Mouse (Mus musculus) myocyte (in vitro differentiated cells): ENCODE data around the gene Ppp1cc. TPM values are rescaled to one million over a fixed set of nuclear protein-coding genes. Genes with fewer than 3 reads are reported as not detected.
"Not testable (repeated sequence)": the region's sequence is repeated elsewhere in the genome, so short reads cannot be mapped to it uniquely, and the experiment has no call there.

Experiments
- H3K27me3 ChIP-seq: one replicate; pipeline ENCODE4 v1.6.1; 2011; ENCODE audit not compliant: control insufficient read depth, insufficient read depth, insufficient read length
- H3K36me3 ChIP-seq: one replicate; pipeline ENCODE4 v1.6.1; 2011; ENCODE audit not compliant: control insufficient read depth, insufficient read depth
- H3K4me2 ChIP-seq: one replicate; pipeline ENCODE4 v1.6.1; 2011; ENCODE audit warnings: low read depth, control low read depth
- H3K4me3 ChIP-seq: one replicate; pipeline ENCODE4 v1.5.1; 2011; ENCODE audit warnings: mild to moderate bottlenecking, control low read depth, moderate library complexity
- H3K79me2 ChIP-seq: one replicate; pipeline ENCODE4 v1.6.1; 2011; ENCODE audit not compliant: control insufficient read depth, insufficient read depth
- H3ac ChIP-seq: one replicate; pipeline ENCODE4 v1.6.1; 2011; ENCODE audit not compliant: control insufficient read depth, insufficient read length
- CEBPB ChIP-seq: IDR thresholded peaks from 2 replicates; pipeline ENCODE4 v1.6.1; 2011; ENCODE audit warnings: mild to moderate bottlenecking, moderate library complexity; ENCODE audit not compliant: poor library complexity, insufficient read depth, severe bottlenecking
- E2F4 ChIP-seq: IDR thresholded peaks from one replicate; pipeline ENCODE4 v1.6.1; 2011; ENCODE audit warnings: mild to moderate bottlenecking, control low read depth, moderate library complexity; ENCODE audit not compliant: insufficient read depth
- MAX ChIP-seq: IDR thresholded peaks from one replicate; pipeline ENCODE4 v1.6.1; 2011; ENCODE audit warnings: low read depth, mild to moderate bottlenecking, control low read depth
- MYOD1 ChIP-seq, 3 experiments: IDR thresholded peaks; one replicate each; pipeline ENCODE4 v1.6.1; 2011; ENCODE audit warnings: control low read depth in 2 of 3, low read depth in 2 of 3, mild to moderate bottlenecking in 2 of 3, moderate library complexity in 1 of 3; ENCODE audit not compliant: insufficient read length in 2 of 3, control insufficient read depth in 1 of 3
- MYOG ChIP-seq, 3 experiments: IDR thresholded peaks; one replicate each; pipeline ENCODE4 v1.6.1; 2011; ENCODE audit warnings: control low read depth in 2 of 3, low read depth in 2 of 3, mild to moderate bottlenecking in 2 of 3; ENCODE audit not compliant: insufficient read length in 2 of 3, control insufficient read depth in 1 of 3, insufficient read depth in 1 of 3
- POLR2A ChIP-seq: IDR thresholded peaks from one replicate; pipeline ENCODE4 v1.6.1; 2011; ENCODE audit warnings: low read depth, mild to moderate bottlenecking, control low read depth, moderate library complexity; ENCODE audit not compliant: insufficient read length
- POLR2AphosphoS2 ChIP-seq: IDR thresholded peaks from one replicate; pipeline ENCODE4 v1.6.1; 2011; ENCODE audit warnings: low read depth, control low read depth; ENCODE audit not compliant: insufficient read length
- REST ChIP-seq: IDR thresholded peaks from one replicate; pipeline ENCODE4 v1.6.1; 2011; ENCODE audit warnings: mild to moderate bottlenecking, control low read depth, moderate library complexity; ENCODE audit not compliant: insufficient read depth, insufficient read length
- SRF ChIP-seq: IDR thresholded peaks from one replicate; pipeline ENCODE4 v1.6.1; 2011; ENCODE audit warnings: low read depth; ENCODE audit not compliant: control insufficient read depth, insufficient read length
- TCF12 ChIP-seq: IDR thresholded peaks from one replicate; pipeline ENCODE4 v1.6.1; 2011; ENCODE audit warnings: mild to moderate bottlenecking, control low read depth; ENCODE audit not compliant: poor library complexity, insufficient read depth, severe bottlenecking
- TCF3 ChIP-seq: IDR thresholded peaks from one replicate; pipeline ENCODE4 v1.6.1; 2011; ENCODE audit warnings: low read depth, control low read depth; ENCODE audit not compliant: insufficient read length
- USF1 ChIP-seq: IDR thresholded peaks from one replicate; pipeline ENCODE4 v1.6.1; 2011; ENCODE audit warnings: low read depth, mild to moderate bottlenecking, control low read depth, moderate library complexity
- polyA plus RNA-seq: library from polyadenylated mRNA; unstranded; fragments of >200 nt; fragmentation: generic; extraction: Trizol; gene quantifications from one replicate; pipeline ENCODE4 v1.2.1, GENCODE M21; 2012; ENCODE audit warnings: missing spikeins

Ppp1cc gene
- polyA plus RNA-seq, 1 experiment: 136 TPM

DNA sequence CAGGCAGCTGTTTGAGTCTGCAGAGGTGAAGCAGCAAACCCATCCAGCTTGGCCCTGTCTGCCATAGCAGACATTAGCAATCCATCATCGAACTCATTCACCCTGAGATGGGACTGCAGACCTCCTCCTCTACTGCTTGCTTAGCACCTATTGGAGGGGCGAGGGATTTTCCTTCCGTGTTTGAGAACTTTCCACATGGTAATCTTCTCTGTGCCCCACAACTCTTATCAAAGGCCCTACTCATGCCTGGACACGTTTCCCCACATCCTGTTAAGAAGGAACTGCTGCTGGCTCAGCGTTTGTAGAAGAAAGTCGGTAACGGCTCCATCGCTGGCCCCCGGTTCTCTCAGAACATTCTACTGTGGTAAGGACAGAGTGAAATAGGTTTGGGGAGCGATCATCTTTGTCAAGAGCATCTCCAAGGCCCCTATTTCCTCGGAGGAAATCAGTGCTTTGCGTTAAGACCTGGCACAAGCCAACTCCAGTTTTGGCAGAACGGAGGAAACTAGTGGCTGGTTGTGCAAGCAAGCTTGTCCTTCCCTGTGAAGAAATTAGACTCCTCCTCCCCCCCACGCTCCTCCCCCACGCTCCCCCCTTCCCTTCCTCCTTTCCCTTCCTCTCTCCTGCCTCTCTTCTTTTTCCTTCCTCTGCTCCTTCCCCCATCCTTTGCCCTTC lies 12.6 kb upstream of the Ppp1cc start:
- Histone ChIP-seq H3K27me3 (no peaks in the 10 kb centered on the region), H3K4me2 (peak overlapping the region; percentile 69), H3K4me3 (no peak overlapping the region), H3K36me3 (no peaks in the 10 kb centered on the region), H3ac (no peak overlapping the region), H3K79me2 (no peaks in the 10 kb centered on the region)
- TF ChIP-seq POLR2AphosphoS2 (no peak), POLR2A (no peak), MYOG (IDR thresholded peaks at IDR 0.05; ENCODE audit: control insufficient read depth in 1 of 3, insufficient read depth in 1 of 3, insufficient read length in 2 of 3, low read depth in 2 of 3) (no peak), TCF12 (no peak), USF1 (no peak), REST (no peak), E2F4 (no peak)

- Histone ChIP-seq H3K27me3 (no peaks in the 10 kb centered on the region), H3K79me2 (no peaks in the 10 kb centered on the region), H3K4me2 (peak overlapping the region; percentile 28), H3K4me3 (no peak overlapping the region), H3ac (no peak overlapping the region), H3K36me3 (no peaks in the 10 kb centered on the region)
- TF ChIP-seq POLR2AphosphoS2 (no peak), USF1 (no peak), MYOD1 (IDR thresholded peaks at IDR 0.05; ENCODE audit: control insufficient read depth in 1 of 3, insufficient read length in 2 of 3, low read depth in 2 of 3) (peak in 2 of 3 experiments; percentile 21 to 24), CEBPB (peak; percentile 90), MYOG (IDR thresholded peaks at IDR 0.05; ENCODE audit: control insufficient read depth in 1 of 3, insufficient read depth in 1 of 3, insufficient read length in 2 of 3, low read depth in 2 of 3) (no peak), TCF3 (no peak), SRF (no peak)
Measured at GRCm38 (mm10) chr5:122146056-122146580, 12.0 kb upstream of the Ppp1cc start.

GRCm38 (mm10) chr5:122146609-122147008 lies 11.5 kb upstream of the Ppp1cc start:
- TF ChIP-seq POLR2A (no peak), REST (no peak)
- Histone ChIP-seq H3K4me3 (no peak overlapping the region), H3K4me2 (peak overlapping the region; percentile 28), H3K79me2 (no peaks in the 10 kb centered on the region), H3K36me3 (no peaks in the 10 kb centered on the region), H3ac (no peak overlapping the region), H3K27me3 (no peaks in the 10 kb centered on the region)

GRCm38 (mm10) chr5:122148107-122148506 lies 10.0 kb upstream of the Ppp1cc start:
- Histone ChIP-seq H3K4me2 (no peak overlapping the region), H3K36me3 (no peaks in the 10 kb centered on the region), H3ac (no peak overlapping the region), H3K27me3 (no peaks in the 10 kb centered on the region), H3K79me2 (no peaks in the 10 kb centered on the region), H3K4me3 (no peak overlapping the region)
- TF ChIP-seq MYOD1 (IDR thresholded peaks at IDR 0.05; ENCODE audit: control insufficient read depth in 1 of 3, insufficient read length in 2 of 3, low read depth in 2 of 3): no peak

DNA sequence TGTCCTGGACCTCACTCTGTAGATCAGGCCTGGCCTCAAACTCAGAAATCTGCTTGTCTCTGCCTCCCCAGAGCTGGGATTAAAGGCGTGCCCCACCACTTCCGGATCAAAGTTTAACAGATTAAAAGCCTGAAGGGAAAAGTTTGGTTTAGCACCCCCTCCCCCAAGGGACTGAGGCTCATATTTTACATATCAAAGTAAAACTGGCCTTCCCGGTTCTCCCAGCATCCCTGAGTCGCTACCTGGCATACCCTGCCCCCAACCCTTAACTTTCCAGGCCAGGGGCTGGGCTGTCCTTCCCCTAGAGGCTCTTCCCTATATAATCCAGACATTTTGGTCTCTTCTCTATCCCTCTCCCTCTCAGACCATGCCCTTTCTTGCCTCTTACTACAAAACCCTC lies 8.8 kb upstream of the Ppp1cc start:
- Histone ChIP-seq H3K79me2 (no peaks in the 10 kb centered on the region), H3K4me3 (no peak overlapping the region)
- TF ChIP-seq E2F4 (no peak), MAX (no peak), TCF3 (no peak), TCF12 (no peak)

GRCm38 (mm10) chr5:122152508-122152907 lies 5.6 kb upstream of the Ppp1cc start:
- not testable (repeated sequence) for H3K27me3 ChIP-seq, H3K79me2 ChIP-seq, H3K4me3 ChIP-seq, H3K4me2 ChIP-seq, H3K36me3 ChIP-seq, H3ac ChIP-seq

More for the DNA sequence above, 8.8 kb upstream of the Ppp1cc start:
- H3ac ChIP-seq: no peak overlapping the region
- H3K27me3 ChIP-seq: no peaks in the 10 kb centered on the region
- H3K36me3 ChIP-seq: no peaks in the 10 kb centered on the region
- no peak overlapping the region for H3K4me2 ChIP-seq
